Mouse (Mus musculus) heart, adult 2 months (tissue): ENCODE measurements around the gene Myo10. TPM values are rescaled to one million over a fixed set of nuclear protein-coding genes. Genes with fewer than 3 reads are reported as not detected.
A peak's percentile ranks its signal among the peaks of the same experiment; 100 is the strongest.

Source experiments
- DNase-seq, 2 experiments: peaks; one replicate each; pipeline ENCODE4 v3.0.0; 2021
- H3K27ac ChIP-seq: fragments of 200-600 bp; 2 replicates; pipeline ENCODE4 v1.8.1; 2022
- H3K27me3 ChIP-seq: fragments of 200-500 bp; 2 replicates; pipeline ENCODE4 v1.6.1; 2012; ENCODE audit warnings: mild to moderate bottlenecking, low read length, inconsistent platforms, mixed read lengths; ENCODE audit not compliant: control insufficient read depth, insufficient read depth
- H3K36me3 ChIP-seq: fragments of 200-500 bp; 2 replicates; pipeline ENCODE4 v1.6.1; 2012; ENCODE audit warnings: low read length, inconsistent platforms; ENCODE audit not compliant: control insufficient read depth, insufficient read depth
- H3K4me1 ChIP-seq: fragments of 200-500 bp; 2 replicates; pipeline ENCODE4 v1.6.1; 2011; ENCODE audit warnings: low read length; ENCODE audit not compliant: control insufficient read depth, insufficient read depth
- H3K4me3 ChIP-seq: fragments of 200-600 bp; 2 replicates; pipeline ENCODE4 v1.8.1; 2022
- H3K79me2 ChIP-seq: fragments of 200-500 bp; replicated peaks from 2 replicates; pipeline ENCODE4 v1.6.1; 2012; ENCODE audit warnings: mild to moderate bottlenecking, inconsistent platforms, low read length, moderate library complexity, mixed read lengths; ENCODE audit not compliant: control insufficient read depth, insufficient read depth
- H3K9ac ChIP-seq: fragments of 200-500 bp; 2 replicates; pipeline ENCODE4 v1.6.1; 2012; ENCODE audit warnings: low read depth, mild to moderate bottlenecking, control low read depth, inconsistent platforms, low read length, mixed read lengths
- CTCF ChIP-seq: fragments of 200-600 bp; IDR thresholded peaks from 2 replicates; pipeline ENCODE4 v1.8.1; 2022; ENCODE audit warnings: antibody characterized with exemption, mild to moderate bottlenecking, moderate library complexity
- EP300 ChIP-seq: fragments of 200-500 bp; IDR thresholded peaks from 2 replicates; pipeline ENCODE4 v1.6.1; 2011; ENCODE audit warnings: low read depth, low read length, control low read depth; ENCODE audit not compliant: insufficient read depth
- POLR2A ChIP-seq: fragments of 200-500 bp; IDR thresholded peaks from 2 replicates; pipeline ENCODE4 v1.6.1; 2011; ENCODE audit warnings: mild to moderate bottlenecking, low read depth, low read length, control low read depth; ENCODE audit not compliant: insufficient read depth
- WGBS: fragments of 180-500 bp; shearing (Covaris S2); methylation state at CpG from one replicate; pipeline ENCODE4 v1.1.7; 2018; 5-methylcytosine and 5-hydroxymethylcytosine counted together
- intact Hi-C: fragments of 180-260 bp; cut with DNase I; formaldehyde crosslinking; loops from one replicate; pipeline ENCODE4 v1.15.1; 2025
- polyA plus RNA-seq: library from polyadenylated mRNA; depleted of rRNA; stranded (reverse); fragments of >200 nt; gene quantifications from 2 replicates; pipeline ENCODE4 v1.2.3, GENCODE M21; 2012
- total RNA-seq, 2 experiments: library from RNA; stranded (reverse); gene quantifications; 2 replicates each; pipeline ENCODE4 v1.2.3; 2021

The Myo10 gene
- total and polyA plus RNA-seq, 3 experiments = 26.6 to 67.9 (median 63.7) TPM

GRCm38 (mm10) chr15:25620560-25620959, 1.8 kb upstream of the Myo10 start:
- intact Hi-C loops = loop anchor here (1.0 to 2.0 kb wide), 2 partner anchors 34 to 74 kb away; no protein-coding TSS in a partner anchor
- TF ChIP-seq EP300 = no peak
- no peak for TF ChIP-seq POLR2A
- no peak for TF ChIP-seq CTCF
- 83% methylated on average over 4 of the region's 4 CpGs for WGBS
- H3K36me3 ChIP-seq = no peaks in the 10 kb centered on the region; the same call in 1 of the 2 replicates
- H3K79me2 ChIP-seq = peaks cover 2% of the 10 kb centered on the region; the same call in 1 of the 2 replicates
- no peak overlapping the region for H3K9ac ChIP-seq
- H3K27me3 ChIP-seq = no peaks in the 10 kb centered on the region
- H3K4me1 ChIP-seq = peaks cover 7% of the 10 kb centered on the region
- no peak for DNase-seq
- no peak overlapping the region for H3K4me3 ChIP-seq
- no peak overlapping the region for H3K27ac ChIP-seq

GRCm38 (mm10) chr15:25621351-25622199, 750 bp upstream of the Myo10 start:
- Histone ChIP-seq H3K36me3 (no peaks in the 10 kb centered on the region; the same call in 1 of the 2 replicates), H3K27ac (peak overlapping the region; percentile 69), H3K4me3 (peak overlapping the region; percentile 53), H3K79me2 (peaks cover 5% of the 10 kb centered on the region), H3K27me3 (no peaks in the 10 kb centered on the region), H3K4me1 (peaks cover 7% of the 10 kb centered on the region), H3K9ac (peak overlapping the region; percentile 67)
- intact Hi-C loops = loop anchor here (1.0 to 2.0 kb wide), 3 partner anchors 35 to 180 kb away; no protein-coding TSS in a partner anchor
- DNase-seq = no peak
- no peak for TF ChIP-seq EP300
- TF ChIP-seq CTCF = no peak
- TF ChIP-seq POLR2A = no peak
- 16% methylated on average over 20 of the region's 20 CpGs for WGBS

- Histone ChIP-seq H3K27me3 (no peaks in the 10 kb centered on the region), H3K4me3 (peak overlapping the region; percentile 94), H3K4me1 (peaks cover 7% of the 10 kb centered on the region), H3K9ac (peak overlapping the region; percentile 92), H3K79me2 (peaks cover 5% of the 10 kb centered on the region), H3K36me3 (no peaks in the 10 kb centered on the region; the same call in 1 of the 2 replicates), H3K27ac (peak overlapping the region; percentile 95)
- intact Hi-C loops = loop anchor here (1.0 to 2.0 kb wide), 2 partner anchors 42 to 182 kb away; no protein-coding TSS in a partner anchor
- DNase-seq = peak; percentile 76 to 78
- WGBS = under 1% methylated on average over 61 of the region's 61 CpGs
- no peak for TF ChIP-seq CTCF
- TF ChIP-seq POLR2A = 0 out of 2 replicates have a peak, but pooled peaks have one; percentile 13
Observed at GRCm38 (mm10) chr15:25622867-25623471, 644 bp downstream of the Myo10 start.

DNA sequence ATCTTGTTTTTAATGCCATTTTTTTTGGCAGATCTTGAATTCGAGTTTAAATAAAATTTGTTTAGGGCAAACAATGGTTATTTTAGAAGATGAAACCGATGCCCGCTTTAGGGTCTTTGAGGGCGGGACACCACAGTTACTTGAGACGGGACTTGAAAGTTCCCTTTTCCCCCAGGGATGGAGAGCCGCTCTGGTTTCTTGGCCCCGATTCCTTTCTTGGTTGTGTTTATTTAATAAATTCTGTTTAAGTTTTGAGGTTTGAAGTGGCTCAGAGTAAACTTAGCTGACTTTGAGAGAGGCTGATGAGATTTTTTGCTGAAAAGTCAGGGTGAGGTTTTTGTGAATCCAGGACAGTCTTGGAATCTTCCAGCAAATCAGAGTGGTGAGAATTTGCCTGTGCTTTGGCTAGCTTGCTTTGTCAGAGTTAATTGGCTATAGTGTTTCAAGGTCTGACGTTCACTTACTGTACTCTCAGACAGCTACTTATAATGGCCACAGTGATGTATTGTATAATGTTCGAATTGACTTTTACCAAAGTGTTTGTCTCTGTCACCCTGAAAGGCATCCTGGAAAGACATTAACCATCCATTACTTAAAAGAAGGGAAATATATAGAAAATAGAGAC, 1.3 kb downstream of the Myo10 start:
- intact Hi-C loops = loop anchor here (2.0 kb wide), 3 partner anchors 43 to 137 kb away; no protein-coding TSS in a partner anchor
- peak overlapping the region; percentile 95 for H3K27ac ChIP-seq
- H3K4me3 ChIP-seq = peak overlapping the region; percentile 94
- TF ChIP-seq CTCF (no peak), EP300 (no peak), POLR2A (no peak)
- 11% methylated on average over 9 of the region's 9 CpGs for WGBS
- no peaks in the 10 kb centered on the region for H3K27me3 ChIP-seq
- H3K9ac ChIP-seq = peak overlapping the region; percentile 92; the same call in 1 of the 2 replicates
- DNase-seq = no peak
- peaks cover 5% of the 10 kb centered on the region for H3K79me2 ChIP-seq
- H3K4me1 ChIP-seq = peaks cover 7% of the 10 kb centered on the region
- no peaks in the 10 kb centered on the region; the same call in 1 of the 2 replicates for H3K36me3 ChIP-seq

DNA sequence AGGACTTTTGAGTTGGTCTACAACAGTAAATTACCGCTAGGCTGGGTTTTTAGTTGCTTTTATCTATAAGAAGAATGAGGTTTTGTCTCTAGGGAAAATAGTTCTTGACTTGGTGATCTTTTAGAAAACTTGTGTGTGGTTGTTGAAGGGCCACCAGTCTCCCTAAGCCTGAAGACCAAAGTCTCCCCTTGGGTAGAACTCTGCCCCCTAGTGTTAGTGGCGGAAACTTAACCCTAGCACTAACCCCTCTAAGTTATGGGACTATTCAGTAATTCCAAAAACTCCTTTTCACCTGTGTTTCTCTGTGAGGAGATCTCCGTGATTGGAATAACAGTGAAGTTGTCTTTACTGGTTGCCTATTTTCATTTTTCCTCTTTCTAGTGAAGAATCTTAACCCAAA, 1.9 kb downstream of the Myo10 start:
- peak overlapping the region; percentile 94 for H3K4me3 ChIP-seq
- H3K4me1 ChIP-seq = peaks cover 7% of the 10 kb centered on the region
- no peaks in the 10 kb centered on the region; the same call in 1 of the 2 replicates for H3K36me3 ChIP-seq
- peak overlapping the region; percentile 95 for H3K27ac ChIP-seq
- peak; percentile 38 to 42 for DNase-seq
- H3K79me2 ChIP-seq = peaks cover 5% of the 10 kb centered on the region
- H3K27me3 ChIP-seq = no peaks in the 10 kb centered on the region
- intact Hi-C loops = loop anchor here (2.0 kb wide), 2 partner anchors 93 to 137 kb away; no protein-coding TSS in a partner anchor
- TF ChIP-seq CTCF (peak; percentile 92), EP300 (0 out of 2 replicates have a peak, but pooled peaks have one; percentile 28), POLR2A (no peak)
- WGBS = 57% methylated on average over 3 of the region's 3 CpGs
- no peak overlapping the region for H3K9ac ChIP-seq
